Mouse (Mus musculus) kidney, adult 2 months (tissue): ENCODE measurements around the gene Cyp2d34. TPM values are rescaled to one million over a fixed set of nuclear protein-coding genes. Genes with fewer than 3 reads are reported as not detected.

Source experiments
- DNase-seq: peaks from one replicate; pipeline ENCODE4 v3.0.0; 2021
- H3K27ac ChIP-seq: fragments of 200-500 bp; 2 replicates; pipeline ENCODE4 v1.5.1; 2012; ENCODE audit warnings: low read depth, low read length, control low read depth, inconsistent platforms; ENCODE audit not compliant: insufficient read depth
- H3K27me3 ChIP-seq: fragments of 200-500 bp; replicated peaks from 2 replicates; pipeline ENCODE4 v1.6.1; 2012; ENCODE audit warnings: mild to moderate bottlenecking, moderate library complexity, low read length, inconsistent platforms; ENCODE audit not compliant: control insufficient read depth, insufficient read depth
- H3K36me3 ChIP-seq: fragments of 200-500 bp; 2 replicates; pipeline ENCODE4 v1.6.1; 2012; ENCODE audit warnings: mild to moderate bottlenecking, moderate library complexity, low read length, inconsistent platforms; ENCODE audit not compliant: control insufficient read depth, insufficient read depth
- H3K4me1 ChIP-seq: fragments of 200-500 bp; 2 replicates; pipeline ENCODE4 v1.6.1; 2011; ENCODE audit warnings: low read length; ENCODE audit not compliant: control insufficient read depth, insufficient read depth
- H3K4me3 ChIP-seq: fragments of 200-500 bp; 2 replicates; pipeline ENCODE4 v1.5.1; 2011; ENCODE audit warnings: mild to moderate bottlenecking, low read depth, low read length, control low read depth; ENCODE audit not compliant: insufficient read depth
- CTCF ChIP-seq: fragments of 200-500 bp; conservative IDR thresholded peaks from 2 replicates; pipeline ENCODE4 v1.5.1; 2011; ENCODE audit warnings: low read depth, mild to moderate bottlenecking, control low read depth, low read length, moderate library complexity, mixed read lengths; ENCODE audit not compliant: insufficient read depth, insufficient read length
- POLR2A ChIP-seq: fragments of 200-500 bp; IDR thresholded peaks from one replicate; pipeline ENCODE4 v1.6.1; 2011; ENCODE audit warnings: low read depth, low read length, control low read depth
- WGBS: fragments of 180-500 bp; shearing (Covaris S2); methylation state at CpG from one replicate; pipeline ENCODE4 v1.1.7; 2018; 5-methylcytosine and 5-hydroxymethylcytosine counted together
- polyA plus RNA-seq: library from polyadenylated mRNA; depleted of rRNA; stranded (reverse); fragments of >200 nt; gene quantifications from 2 replicates; pipeline ENCODE4 v1.2.3, GENCODE M21; 2012

The Cyp2d34 gene
- polyA plus RNA-seq, 1 experiment = 0.06 TPM

- no peak overlapping the region for H3K27ac ChIP-seq
- H3K4me3 ChIP-seq = no peak overlapping the region
- no peaks in the 10 kb centered on the region; the same call in 1 of the 2 replicates for H3K4me1 ChIP-seq
- no peaks in the 10 kb centered on the region for H3K36me3 ChIP-seq
- no peak for DNase-seq
- WGBS = 93% methylated on average over 7 of the region's 7 CpGs
- TF ChIP-seq POLR2A (no peak), CTCF (no peak)
- no peaks in the 10 kb centered on the region for H3K27me3 ChIP-seq
Measured at GRCm38 (mm10) chr15:82640201-82640600, 19.5 kb upstream of the Cyp2d34 start.

- H3K4me3 ChIP-seq = no peak overlapping the region
- 75% methylated on average over 14 of the region's 14 CpGs for WGBS
- H3K27ac ChIP-seq = no peak overlapping the region
- DNase-seq = no peak
- no peaks in the 10 kb centered on the region for H3K36me3 ChIP-seq
- no peaks in the 10 kb centered on the region; the same call in 1 of the 2 replicates for H3K4me1 ChIP-seq
- H3K27me3 ChIP-seq = no peaks in the 10 kb centered on the region
- TF ChIP-seq POLR2A = no peak
- no peak for TF ChIP-seq CTCF
Measured at GRCm38 (mm10) chr15:82637130-82638075, 16.7 kb upstream of the Cyp2d34 start.

- H3K4me1 ChIP-seq = no peaks in the 10 kb centered on the region; the same call in 1 of the 2 replicates
- no peaks in the 10 kb centered on the region for H3K36me3 ChIP-seq
- H3K4me3 ChIP-seq = no peak overlapping the region
- 70% methylated on average over 1 of the region's 1 CpGs for WGBS
- no peak overlapping the region for H3K27ac ChIP-seq
- H3K27me3 ChIP-seq = no peaks in the 10 kb centered on the region
- DNase-seq = no peak
- TF ChIP-seq CTCF (no peak), POLR2A (no peak)
Measured at GRCm38 (mm10) chr15:82634976-82635375, 14.2 kb upstream of the Cyp2d34 start.

- Histone ChIP-seq H3K27me3 (no peaks in the 10 kb centered on the region), H3K36me3 (no peaks in the 10 kb centered on the region), H3K27ac (no peak overlapping the region), H3K4me1 (peaks cover 3% of the 10 kb centered on the region; the same call in 1 of the 2 replicates), H3K4me3 (no peak overlapping the region)
- no peak for DNase-seq
- WGBS = 70% methylated on average over 1 of the region's 1 CpGs
- no peak for TF ChIP-seq POLR2A
Measured at GRCm38 (mm10) chr15:82621993-82622392, 1.2 kb upstream of the Cyp2d34 start.

GRCm38 (mm10) chr15:82618362-82619020, 2.3 kb downstream of the Cyp2d34 start:
- Histone ChIP-seq H3K27ac (no peak overlapping the region), H3K4me1 (peaks cover 3% of the 10 kb centered on the region; the same call in 1 of the 2 replicates), H3K27me3 (no peaks in the 10 kb centered on the region), H3K4me3 (no peak overlapping the region), H3K36me3 (no peaks in the 10 kb centered on the region)
- no peak for DNase-seq
- no peak for TF ChIP-seq CTCF
- no peak for TF ChIP-seq POLR2A
- 95% methylated on average over 9 of the region's 9 CpGs for WGBS

GRCm38 (mm10) chr15:82582621-82583020, 38.1 kb downstream of the Cyp2d34 start:
- Histone ChIP-seq H3K4me3 (no peak overlapping the region), H3K36me3 (no peaks in the 10 kb centered on the region), H3K27ac (no peak overlapping the region), H3K4me1 (no peaks in the 10 kb centered on the region), H3K27me3 (no peaks in the 10 kb centered on the region)
- no peak for TF ChIP-seq POLR2A
- no peak for TF ChIP-seq CTCF
- peak; percentile 88 for DNase-seq
- WGBS = 38% methylated on average over 9 of the region's 9 CpGs

GRCm38 (mm10) chr15:82579071-82579470, 41.7 kb downstream of the Cyp2d34 start:
- peak; percentile 23 for DNase-seq
- no peak overlapping the region for H3K4me3 ChIP-seq
- H3K27ac ChIP-seq = no peak overlapping the region
- WGBS = 52% methylated on average over 2 of the region's 2 CpGs
- TF ChIP-seq POLR2A (no peak), CTCF (no peak)
- no peaks in the 10 kb centered on the region for H3K27me3 ChIP-seq
- H3K4me1 ChIP-seq = no peaks in the 10 kb centered on the region
- H3K36me3 ChIP-seq = no peaks in the 10 kb centered on the region
